Mouse (Mus musculus) limb, embryonic 10.5 days (tissue): ENCODE results near the gene Dscaml1. TPM values are rescaled to one million over a fixed set of nuclear protein-coding genes. Genes with fewer than 3 reads are reported as not detected.
A peak's percentile ranks its signal among the peaks of the same experiment; 100 is the strongest.

ENCODE experiments used
- DNase-seq: peaks from one replicate; pipeline ENCODE4 v3.0.0-alpha.2; 2017; ENCODE audit warnings: low spot score
- H3K27ac ChIP-seq: fragments of 300-500 bp; sonication (generic); 2 replicates; pipeline ENCODE4 v1.5.1; 2016; ENCODE audit warnings: mild to moderate bottlenecking
- H3K27me3 ChIP-seq: fragments of 300-500 bp; sonication (generic); 2 replicates; pipeline ENCODE4 v1.6.1; 2016; ENCODE audit warnings: low read depth, mild to moderate bottlenecking; ENCODE audit not compliant: poor library complexity, severe bottlenecking
- H3K36me3 ChIP-seq: fragments of 300-500 bp; sonication (generic); 2 replicates; pipeline ENCODE4 v1.6.1; 2016; ENCODE audit warnings: mild to moderate bottlenecking, moderate library complexity
- H3K4me1 ChIP-seq: fragments of 300-500 bp; sonication (generic); 2 replicates; pipeline ENCODE4 v1.6.1; 2016
- H3K4me3 ChIP-seq: fragments of 300-500 bp; sonication (generic); 2 replicates; pipeline ENCODE4 v1.5.1; 2016; ENCODE audit warnings: mild to moderate bottlenecking, moderate library complexity
- H3K9me3 ChIP-seq: fragments of 300-500 bp; sonication (generic); replicated peaks from 2 replicates; pipeline ENCODE4 v1.6.1; 2016; ENCODE audit warnings: mild to moderate bottlenecking
- WGBS: fragments of 180-500 bp; shearing (Covaris S2); methylation state at CpG from one replicate; pipeline ENCODE4 v1.1.7; 2016; 5-methylcytosine and 5-hydroxymethylcytosine counted together
- polyA plus RNA-seq: library from polyadenylated mRNA; unstranded; fragments of >200 nt; fragmentation: Nextera tagmentation; extraction: Ambion mirVana; gene quantifications from 2 replicates; pipeline ENCODE4 v1.2.1, GENCODE M21; 2016

Gene Dscaml1
- polyA plus RNA-seq, 1 experiment from 2014 or later, result 0.30 TPM

GRCm38 (mm10) chr9:45651078-45651809 lies 224.8 kb downstream of the Dscaml1 start:
- no peak for DNase-seq
- peaks cover 6% of the 10 kb centered on the region for H3K4me1 ChIP-seq
- WGBS, result 79% methylated on average over 13 of the region's 13 CpGs
- no peaks in the 10 kb centered on the region for H3K27me3 ChIP-seq
- H3K27ac ChIP-seq, result no peak overlapping the region
- H3K4me3 ChIP-seq, result no peak overlapping the region
- no peaks in the 10 kb centered on the region for H3K36me3 ChIP-seq
- no peaks in the 10 kb centered on the region for H3K9me3 ChIP-seq

DNA sequence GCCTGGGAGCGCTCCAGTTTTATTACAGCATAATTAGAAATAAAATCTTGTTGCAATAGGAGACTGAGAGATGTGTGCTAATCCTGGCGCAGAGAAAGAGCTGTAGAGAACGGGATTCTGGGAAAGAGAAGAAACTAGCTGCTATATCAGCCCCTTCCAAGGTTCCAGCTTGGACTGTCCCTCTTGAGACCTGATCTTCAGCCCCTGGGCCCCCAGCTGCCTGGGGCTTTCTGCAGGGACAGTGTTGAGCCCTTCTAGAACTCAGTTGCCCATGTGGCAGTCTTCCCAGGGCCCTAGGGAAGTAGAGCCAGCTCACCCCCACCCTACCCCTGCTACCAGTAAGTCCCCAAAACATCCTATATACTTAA lies 225.4 kb downstream of the Dscaml1 start:
- no peaks in the 10 kb centered on the region for H3K9me3 ChIP-seq
- H3K36me3 ChIP-seq, result no peaks in the 10 kb centered on the region
- no peak for DNase-seq
- H3K27me3 ChIP-seq, result no peaks in the 10 kb centered on the region
- 85% methylated on average over 3 of the region's 3 CpGs for WGBS
- no peak overlapping the region for H3K4me3 ChIP-seq
- H3K4me1 ChIP-seq, result peaks cover 7% of the 10 kb centered on the region
- H3K27ac ChIP-seq, result no peak overlapping the region

DNA sequence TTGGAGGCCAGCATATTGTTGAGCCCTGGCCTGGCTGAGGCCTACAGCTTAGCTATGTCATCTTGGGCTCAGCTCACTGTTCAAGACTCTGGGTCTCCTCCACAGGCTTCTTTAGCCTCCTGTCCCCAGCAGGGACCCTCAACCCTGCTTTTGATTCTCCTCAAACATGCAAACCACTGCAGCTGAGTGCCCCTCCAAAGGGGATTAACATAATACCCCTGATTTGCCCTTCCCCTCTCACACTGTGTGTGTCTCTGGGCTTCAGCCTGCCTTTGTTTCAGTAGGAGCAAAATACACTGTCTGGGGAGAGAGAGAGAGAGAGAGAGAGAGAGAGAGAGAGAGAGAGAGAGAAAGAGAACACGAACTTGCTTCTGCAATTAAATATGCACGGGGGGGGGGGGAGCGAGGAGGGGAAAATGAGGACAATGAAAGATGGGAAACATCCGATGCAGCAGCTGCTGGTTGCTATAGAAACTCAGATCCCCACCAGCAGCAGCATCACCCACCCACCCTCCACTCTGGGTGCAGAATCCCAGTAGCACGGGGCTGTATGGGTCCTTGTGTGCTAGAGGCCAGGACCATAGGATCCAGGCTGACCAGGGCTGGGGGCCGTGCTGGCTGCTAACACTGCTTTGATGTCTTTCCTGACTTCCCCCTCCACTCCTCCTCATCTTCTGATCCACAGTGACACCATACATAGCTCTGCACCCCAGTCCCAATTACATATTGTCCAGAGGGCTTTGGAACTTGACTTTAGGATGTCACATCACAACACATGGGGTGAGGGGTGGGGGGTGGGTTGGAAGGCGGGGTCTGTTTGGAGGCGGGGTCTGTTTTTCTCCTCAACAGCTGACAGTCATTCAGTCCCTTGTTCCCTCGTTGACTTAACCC lies 231.0 kb downstream of the Dscaml1 start:
- no peak overlapping the region for H3K27ac ChIP-seq
- no peak for DNase-seq
- no peaks in the 10 kb centered on the region for H3K9me3 ChIP-seq
- H3K36me3 ChIP-seq, result no peaks in the 10 kb centered on the region
- WGBS, result 14% methylated on average over 9 of the region's 9 CpGs
- peaks cover 14% of the 10 kb centered on the region; the same call in 1 of the 2 replicates for H3K4me1 ChIP-seq
- H3K27me3 ChIP-seq, result no peaks in the 10 kb centered on the region
- no peak overlapping the region for H3K4me3 ChIP-seq

- no peaks in the 10 kb centered on the region for H3K9me3 ChIP-seq
- 78% methylated on average over 3 of the region's 3 CpGs for WGBS
- H3K27ac ChIP-seq, result no peak overlapping the region
- H3K4me1 ChIP-seq, result peaks cover 28% of the 10 kb centered on the region
- H3K4me3 ChIP-seq, result no peak overlapping the region
- no peaks in the 10 kb centered on the region for H3K27me3 ChIP-seq
- DNase-seq, result no peak
- no peaks in the 10 kb centered on the region for H3K36me3 ChIP-seq
These were observed 233.8 kb downstream of the Dscaml1 start for GRCm38 (mm10) chr9:45660191-45660590.

DNA sequence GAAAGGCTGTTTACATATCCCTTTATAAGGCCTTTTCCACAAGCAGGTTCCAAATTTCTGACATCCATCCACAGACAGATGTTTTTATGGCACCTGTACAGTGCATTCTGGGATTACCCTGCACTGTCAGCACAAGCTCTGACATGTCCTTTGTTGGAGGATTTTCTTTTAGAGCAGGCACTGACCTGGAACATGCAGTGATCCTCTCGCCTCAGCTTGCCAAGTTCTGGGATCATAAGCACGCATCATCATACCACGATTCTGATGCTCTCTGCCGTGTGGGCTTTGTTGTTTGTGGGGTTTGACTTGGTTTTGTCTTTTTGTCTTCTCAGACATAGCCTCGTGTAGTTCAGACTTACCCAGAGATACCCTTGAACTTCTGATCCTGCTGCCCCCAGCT lies 236.0 kb downstream of the Dscaml1 start:
- 81% methylated on average over 5 of the region's 5 CpGs for WGBS
- H3K27me3 ChIP-seq, result no peaks in the 10 kb centered on the region
- H3K4me3 ChIP-seq, result no peak overlapping the region
- peaks cover 29% of the 10 kb centered on the region for H3K4me1 ChIP-seq
- H3K27ac ChIP-seq, result no peak overlapping the region
- DNase-seq, result no peak
- no peaks in the 10 kb centered on the region for H3K36me3 ChIP-seq
- H3K9me3 ChIP-seq, result no peaks in the 10 kb centered on the region

DNA sequence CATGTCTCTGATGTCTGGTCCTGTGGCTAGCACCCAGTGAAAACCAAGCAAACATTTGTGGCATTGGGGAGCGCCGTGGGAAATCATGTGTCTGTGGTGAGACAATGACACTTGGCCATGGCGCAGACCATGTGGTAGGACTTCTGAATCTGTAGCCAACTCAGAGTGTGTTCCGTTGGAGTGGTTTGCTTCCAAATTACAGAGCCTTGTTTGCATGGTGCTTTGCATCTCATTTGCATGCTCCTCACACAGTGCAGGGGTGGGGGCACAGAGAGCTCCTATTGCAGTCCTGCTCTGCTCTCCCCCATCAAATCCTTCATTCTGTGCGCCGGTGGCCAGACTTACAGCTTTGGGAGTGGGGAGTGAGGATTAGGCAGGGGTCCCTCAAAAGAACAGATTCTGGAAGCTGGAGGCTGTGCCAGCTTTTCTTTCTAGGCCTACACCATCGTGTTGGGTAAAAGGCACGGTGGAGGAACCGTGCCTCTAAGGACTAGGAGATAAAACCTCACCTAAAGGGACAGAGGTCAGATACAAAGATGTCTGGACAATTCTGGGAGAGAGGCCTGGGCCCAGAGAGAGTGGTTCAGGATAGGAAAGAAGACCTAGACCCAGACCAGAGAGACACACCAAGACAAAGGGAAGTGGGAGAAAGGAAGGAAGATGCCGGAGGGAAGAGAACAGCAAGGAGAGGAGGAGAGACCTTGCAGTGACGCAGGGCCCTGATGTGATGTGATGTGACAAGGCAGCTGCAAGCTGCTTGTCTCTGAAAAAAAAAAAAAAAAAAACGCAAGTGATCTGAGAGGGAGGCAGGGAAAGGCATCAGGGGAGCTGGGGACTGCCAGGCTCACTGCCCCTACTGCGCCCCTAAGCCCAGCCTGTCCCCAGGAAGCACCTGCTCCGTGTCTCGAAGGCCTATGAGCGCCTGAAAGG lies 237.2 kb downstream of the Dscaml1 start:
- DNase-seq, result no peak
- 67% methylated on average over 16 of the region's 16 CpGs for WGBS
- Histone ChIP-seq H3K36me3 (no peaks in the 10 kb centered on the region), H3K27ac (peak overlapping the region; percentile 44; the same call in 1 of the 2 replicates), H3K4me3 (no peak overlapping the region), H3K27me3 (no peaks in the 10 kb centered on the region), H3K4me1 (peaks cover 23% of the 10 kb centered on the region), H3K9me3 (no peaks in the 10 kb centered on the region)

DNA sequence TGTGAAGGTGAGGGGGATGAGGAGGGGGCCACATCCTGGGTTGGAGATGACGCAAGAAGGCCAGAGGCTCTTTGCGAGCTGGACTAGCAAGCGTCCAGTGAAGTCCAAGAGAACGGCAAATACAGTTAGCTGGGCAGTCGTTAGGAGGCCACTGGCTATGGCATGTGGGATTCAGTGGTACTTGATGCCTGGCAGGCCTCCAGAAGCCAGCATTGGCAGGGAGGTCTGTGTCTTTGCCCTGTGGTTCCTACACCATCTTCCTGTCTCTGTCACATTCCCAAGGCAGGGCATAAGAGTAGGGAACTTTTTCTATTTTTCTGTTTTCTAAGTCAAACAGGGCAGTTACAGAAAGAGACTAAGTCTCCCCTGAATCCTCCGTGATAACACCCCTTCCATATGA lies 237.9 kb downstream of the Dscaml1 start:
- Histone ChIP-seq H3K27me3 (no peaks in the 10 kb centered on the region), H3K9me3 (no peaks in the 10 kb centered on the region), H3K4me1 (peaks cover 23% of the 10 kb centered on the region), H3K4me3 (no peak overlapping the region), H3K27ac (peak overlapping the region; percentile 44; the same call in 1 of the 2 replicates), H3K36me3 (no peaks in the 10 kb centered on the region)
- 82% methylated on average over 6 of the region's 6 CpGs for WGBS
- DNase-seq, result no peak

DNA sequence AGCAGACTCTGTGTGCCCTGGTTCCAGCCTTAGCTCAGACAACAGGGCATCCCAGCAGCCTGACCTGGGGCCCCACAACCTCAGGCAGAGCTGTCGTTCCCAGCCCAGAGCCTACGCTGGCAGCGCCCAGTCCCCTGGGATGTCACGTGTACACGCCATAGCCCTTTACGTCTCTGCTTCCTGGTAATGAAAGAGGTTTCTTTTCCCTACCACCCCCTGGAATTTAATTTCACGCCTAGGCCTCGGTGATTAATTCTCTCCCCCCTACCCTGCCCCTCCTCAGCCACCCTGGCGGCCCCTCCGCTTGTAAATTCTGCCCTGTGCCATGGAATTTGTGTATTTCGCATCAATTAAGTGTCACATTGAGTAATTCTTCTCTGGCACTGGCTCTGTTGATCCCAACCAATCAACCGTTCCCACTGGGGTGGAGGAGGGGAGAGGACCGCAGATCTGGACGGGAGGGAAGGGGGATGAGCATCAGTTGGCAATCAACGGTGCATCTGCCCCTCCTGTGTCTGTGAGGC lies 238.5 kb downstream of the Dscaml1 start:
- Histone ChIP-seq H3K9me3 (no peaks in the 10 kb centered on the region), H3K27me3 (no peaks in the 10 kb centered on the region), H3K4me3 (no peak overlapping the region), H3K27ac (peak overlapping the region; percentile 44; the same call in 1 of the 2 replicates), H3K36me3 (no peaks in the 10 kb centered on the region), H3K4me1 (peaks cover 23% of the 10 kb centered on the region)
- no peak for DNase-seq
- WGBS, result 63% methylated on average over 15 of the region's 15 CpGs

GRCm38 (mm10) chr9:45675931-45676330 lies 249.5 kb downstream of the Dscaml1 start:
- Histone ChIP-seq H3K4me1 (peaks cover 29% of the 10 kb centered on the region), H3K36me3 (no peaks in the 10 kb centered on the region), H3K9me3 (no peaks in the 10 kb centered on the region), H3K27ac (no peak overlapping the region), H3K27me3 (peaks cover 14% of the 10 kb centered on the region; the same call in 1 of the 2 replicates), H3K4me3 (no peak overlapping the region)
- 92% methylated on average over 9 of the region's 9 CpGs for WGBS
- DNase-seq, result no peak

- Histone ChIP-seq H3K27ac (no peak overlapping the region), H3K9me3 (no peaks in the 10 kb centered on the region), H3K4me1 (peaks cover 29% of the 10 kb centered on the region), H3K27me3 (peaks cover 14% of the 10 kb centered on the region; the same call in 1 of the 2 replicates), H3K4me3 (no peak overlapping the region), H3K36me3 (no peaks in the 10 kb centered on the region)
- no peak for DNase-seq
- WGBS, result 84% methylated on average over 8 of the region's 8 CpGs
These were observed 250.2 kb downstream of the Dscaml1 start for GRCm38 (mm10) chr9:45676578-45676977.

GRCm38 (mm10) chr9:45677236-45677781 lies 250.9 kb downstream of the Dscaml1 start:
- H3K4me3 ChIP-seq, result peak overlapping the region; percentile 10; the same call in 1 of the 2 replicates
- H3K27ac ChIP-seq, result peak overlapping the region; percentile 81
- H3K9me3 ChIP-seq, result no peaks in the 10 kb centered on the region
- no peaks in the 10 kb centered on the region for H3K36me3 ChIP-seq
- WGBS, result 46% methylated on average over 12 of the region's 12 CpGs
- peaks cover 14% of the 10 kb centered on the region; the same call in 1 of the 2 replicates for H3K27me3 ChIP-seq
- H3K4me1 ChIP-seq, result peaks cover 29% of the 10 kb centered on the region
- DNase-seq, result peak; percentile 38
